15 mouse cellular contexts compared by ENCODE assay signal in the genomic region with DNA sequence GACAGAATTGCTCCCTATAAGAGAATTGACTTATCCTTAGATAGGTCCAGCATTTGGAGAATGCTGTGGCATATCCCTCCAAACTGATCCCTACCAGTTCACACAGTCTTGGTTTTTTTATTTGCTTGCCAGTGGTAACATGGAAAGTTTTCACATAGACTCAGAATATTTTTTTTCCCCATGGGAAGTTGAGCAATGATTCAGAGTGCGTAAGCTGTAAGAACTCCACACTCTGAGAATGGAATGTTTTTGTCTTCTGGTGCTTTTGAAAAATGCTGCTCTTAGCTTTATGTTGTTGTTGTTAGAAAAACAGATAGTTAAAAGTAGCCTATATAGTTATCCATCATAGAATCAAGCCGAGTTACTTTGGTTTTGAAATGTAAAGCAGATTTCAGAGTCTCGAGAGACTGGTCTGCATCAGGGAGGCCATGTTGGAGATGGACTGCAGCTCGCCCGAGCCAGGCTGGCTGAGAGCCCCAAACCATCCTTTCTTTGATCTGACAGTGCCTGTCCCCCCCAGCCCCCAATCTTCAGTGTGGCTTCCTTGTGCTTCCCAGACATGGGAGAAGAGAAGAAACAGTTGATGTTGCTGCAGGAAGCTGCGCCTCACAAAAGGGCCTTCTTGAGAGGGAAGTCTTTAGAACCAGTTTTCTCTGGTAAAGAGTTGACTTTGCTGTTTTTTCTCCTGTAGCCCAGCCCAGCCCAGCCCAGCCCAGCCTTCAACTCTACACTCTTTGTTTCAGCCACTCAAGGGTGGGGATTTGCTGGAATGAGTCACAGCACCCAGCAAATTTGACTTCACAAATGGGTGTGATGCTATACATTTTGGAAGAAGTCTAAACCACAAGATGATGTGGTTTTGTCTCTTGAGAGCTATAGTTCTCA. TPM values are rescaled to one million over a fixed set of nuclear protein-coding genes. Genes with fewer than 3 reads are reported as not detected.
A peak's percentile ranks its signal among the peaks of the same experiment; 100 is the strongest.
DNase-seq lines count a peak whose midpoint lies in the region; ATAC-seq and TF ChIP-seq lines count a peak whose summit lies in the region.
"Had no signal": no experiment of that assay in that cellular context is flagged by ENCODE, and none has a peak within 500 bp of the region (broad histone marks: within the 10 kb centered on the region; RNA-seq: fewer than 3 reads in every experiment).

No protein-coding gene starts in this region.

- WGBS in embryonic facial prominence, embryonic 13.5 days: 51% methylated on average over 6 of the region's 6 CpGs
- WGBS in embryonic facial prominence, embryonic 10.5 days: 79% methylated on average over 6 of the region's 6 CpGs
- 64% methylated on average over 6 of the region's 6 CpGs for WGBS in limb, embryonic 15.5 days

- no peak for DNase-seq in embryonic facial prominence, embryonic 10.5 days (ENCODE audit: low spot score)
- no peak for DNase-seq in layer of hippocampus, adult 2 months (ENCODE audit: low spot score in 2 of 2)
- DNase-seq in layer of hippocampus, postnatal 36 days: no peak
- no peak for DNase-seq in left cerebral cortex, adult 9 months (ENCODE audit: low spot score in 2 of 2)
- no peak for DNase-seq in right cerebral cortex, postnatal 14 days
- DNase-seq: adrenal gland, postnatal 10 days; cerebellum, postnatal 36 days; kidney, adult 8-10 months; right cerebral cortex, adult 18-20 months had no signal

- no peak overlapping the region for H3K9ac ChIP-seq in embryonic facial prominence, embryonic 13.5 days
- no peak overlapping the region for H3K9ac ChIP-seq in ES-Bruce4 (ENCODE audit: low read depth, poor library complexity, severe bottlenecking)
- no peak overlapping the region for H3K9ac ChIP-seq in limb, embryonic 15.5 days
- H3K9ac ChIP-seq: forebrain, embryonic 15.5 days; limb, embryonic 12.5 days; midbrain, embryonic 13.5 days had no signal

- H3K27me3 ChIP-seq in embryonic facial prominence, embryonic 13.5 days: no peaks in the 10 kb centered on the region
- 0 out of 2 replicates have a peak, but pooled peaks cover 6% of the 10 kb centered on the region for H3K27me3 ChIP-seq in embryonic facial prominence, embryonic 10.5 days (replicated peaks; ENCODE audit: low read depth, poor library complexity, severe bottlenecking)
- H3K27me3 ChIP-seq in ES-Bruce4 (ENCODE audit: control insufficient read depth, insufficient read depth, low read length, poor library complexity, severe bottlenecking): no peaks in the 10 kb centered on the region
- H3K27me3 ChIP-seq in limb, embryonic 15.5 days: no peaks in the 10 kb centered on the region
- H3K27me3 ChIP-seq: forebrain, embryonic 15.5 days; limb, embryonic 12.5 days had no signal

- peaks cover 32% of the 10 kb centered on the region for H3K36me3 ChIP-seq in embryonic facial prominence, embryonic 13.5 days
- H3K36me3 ChIP-seq in embryonic facial prominence, embryonic 10.5 days (replicated peaks): peaks cover 42% of the 10 kb centered on the region
- peaks cover 13% of the 10 kb centered on the region for H3K36me3 ChIP-seq in ES-Bruce4 (ENCODE audit: control insufficient read depth, insufficient read depth, low read length, poor library complexity, severe bottlenecking)
- peaks cover 30% of the 10 kb centered on the region for H3K36me3 ChIP-seq in limb, embryonic 15.5 days

- H3K27ac ChIP-seq in embryonic facial prominence, embryonic 13.5 days: peak overlapping the region; percentile 83
- H3K27ac ChIP-seq in embryonic facial prominence, embryonic 10.5 days (replicated peaks): no peak overlapping the region
- H3K27ac ChIP-seq in layer of hippocampus, adult 2 months: peak overlapping the region; percentile 72
- H3K27ac ChIP-seq in ES-Bruce4 (ENCODE audit: insufficient read depth, low read length): 0 out of 2 replicates have a peak overlapping the region, but pooled peaks have one; percentile 12
- peak overlapping the region; percentile 66 for H3K27ac ChIP-seq in limb, embryonic 15.5 days
- H3K27ac ChIP-seq: limb, embryonic 12.5 days; midbrain, embryonic 13.5 days had no signal

- H3K4me1 ChIP-seq in embryonic facial prominence, embryonic 13.5 days: peaks cover 24% of the 10 kb centered on the region
- H3K4me1 ChIP-seq in embryonic facial prominence, embryonic 10.5 days: no peaks in the 10 kb centered on the region
- H3K4me1 ChIP-seq in ES-Bruce4 (ENCODE audit: control insufficient read depth, insufficient read depth, low read length): no peaks in the 10 kb centered on the region
- H3K4me1 ChIP-seq in limb, embryonic 15.5 days: peaks cover 13% of the 10 kb centered on the region
- H3K4me1 ChIP-seq: forebrain, embryonic 15.5 days; midbrain, embryonic 13.5 days had no signal

- H3K4me3 ChIP-seq in embryonic facial prominence, embryonic 13.5 days: no peak overlapping the region
- no peak overlapping the region for H3K4me3 ChIP-seq in embryonic facial prominence, embryonic 10.5 days
- H3K4me3 ChIP-seq in layer of hippocampus, adult 2 months: no peak overlapping the region
- H3K4me3 ChIP-seq in ES-Bruce4 (ENCODE audit: low read depth, low read length): no peak overlapping the region
- no peak overlapping the region for H3K4me3 ChIP-seq in limb, embryonic 15.5 days
- H3K4me3 ChIP-seq: forebrain, embryonic 15.5 days; limb, embryonic 12.5 days; midbrain, embryonic 13.5 days had no signal

- no peaks in the 10 kb centered on the region for H3K9me3 ChIP-seq in embryonic facial prominence, embryonic 13.5 days
- H3K9me3 ChIP-seq in embryonic facial prominence, embryonic 10.5 days: no peaks in the 10 kb centered on the region
- H3K9me3 ChIP-seq in ES-Bruce4 (replicated peaks; ENCODE audit: control insufficient read depth, insufficient read depth, low read length, poor library complexity, severe bottlenecking): no peaks in the 10 kb centered on the region
- H3K9me3 ChIP-seq in limb, embryonic 15.5 days: no peaks in the 10 kb centered on the region
- H3K9me3 ChIP-seq: forebrain, embryonic 15.5 days; limb, embryonic 12.5 days; midbrain, embryonic 13.5 days had no signal

- TF ChIP-seq POLR2A in ES-Bruce4 (IDR thresholded peaks at IDR 0.05; ENCODE audit: insufficient read depth, low read length): no peak

- TF ChIP-seq EP300 in ES-Bruce4 (IDR thresholded peaks at IDR 0.05; ENCODE audit: insufficient read depth, low read depth, low read length): no peak

- ATAC-seq in embryonic facial prominence, embryonic 13.5 days (ENCODE audit: insufficient number of reproducible peaks, insufficient read depth, low FRiP score, low TSS enrichment, low read depth): no peak
- no peak for ATAC-seq in limb, embryonic 15.5 days (ENCODE audit: insufficient number of reproducible peaks, low FRiP score, low TSS enrichment, low read depth)

- no peak for TF ChIP-seq CTCF in layer of hippocampus, adult 2 months (conservative IDR thresholded peaks at IDR 0.05)
- no peak for TF ChIP-seq CTCF in ES-Bruce4 (IDR thresholded peaks at IDR 0.05; ENCODE audit: low read depth, low read length)

- H3K4me2 ChIP-seq in embryonic facial prominence, embryonic 13.5 days: no peak overlapping the region
- H3K4me2 ChIP-seq in limb, embryonic 15.5 days: no peak overlapping the region
- H3K4me2 ChIP-seq: forebrain, embryonic 15.5 days; limb, embryonic 12.5 days; midbrain, embryonic 13.5 days had no signal

RNA-seq across cellular contexts. Expression of a gene that starts 22.2 kb away (rescaled TPM):
- polyA plus RNA-seq in embryonic facial prominence, embryonic 13.5 days (2015; fragmentation: Nextera tagmentation; extraction: Ambion mirVana): 324 and 370 TPM in 2 replicates
- polyA plus RNA-seq in embryonic facial prominence, embryonic 10.5 days (2016; fragmentation: Nextera tagmentation; extraction: Ambion mirVana): 328 and 349 TPM in 2 replicates
- total RNA-seq in layer of hippocampus, adult 2 months (2021): 100 to 1,000 TPM; 522 to 554 TPM
- 100 to 1,000 TPM; 533 to 590 TPM for total RNA-seq in layer of hippocampus, postnatal 36 days (2021)
- 91.8 and 98.3 TPM in 2 replicates for polyA plus RNA-seq in ES-Bruce4 (2011; ENCODE audit: insufficient read depth, insufficient read length, low read depth, missing spikeins)
- 309 and 355 TPM in 2 replicates for polyA plus RNA-seq in limb, embryonic 15.5 days (2015; fragmentation: Nextera tagmentation; extraction: Ambion mirVana)

RNA-seq across cellular contexts. Expression of a gene that starts 50.7 kb away (rescaled TPM):
- 4.8 and 5.1 TPM in 2 replicates for polyA plus RNA-seq in embryonic facial prominence, embryonic 13.5 days (2015; fragmentation: Nextera tagmentation; extraction: Ambion mirVana)
- 0.69 and 1.1 TPM in 2 replicates for polyA plus RNA-seq in embryonic facial prominence, embryonic 10.5 days (2016; fragmentation: Nextera tagmentation; extraction: Ambion mirVana)
- total RNA-seq in layer of hippocampus, adult 2 months (2021): 10 to 100 TPM; 13.6 to 16.1 TPM
- total RNA-seq in layer of hippocampus, postnatal 36 days (2021): 10 to 100 TPM; 13.7 to 14.6 TPM
- 0.35 TPM in 1 of 2 replicates, not detected in the other for polyA plus RNA-seq in ES-Bruce4 (2011; ENCODE audit: insufficient read depth, insufficient read length, low read depth, missing spikeins)
- 7.2 and 8.2 TPM in 2 replicates for polyA plus RNA-seq in limb, embryonic 15.5 days (2015; fragmentation: Nextera tagmentation; extraction: Ambion mirVana)

RNA-seq across cellular contexts. Expression of a gene that starts 59.6 kb away (rescaled TPM):
- 53.5 and 55.5 TPM in 2 replicates for polyA plus RNA-seq in embryonic facial prominence, embryonic 13.5 days (2015; fragmentation: Nextera tagmentation; extraction: Ambion mirVana)
- 20.7 and 25.3 TPM in 2 replicates for polyA plus RNA-seq in embryonic facial prominence, embryonic 10.5 days (2016; fragmentation: Nextera tagmentation; extraction: Ambion mirVana)
- total RNA-seq in layer of hippocampus, adult 2 months (2021): 10 to 100 TPM; 21.6 to 22.2 TPM
- 10 to 100 TPM; 22.4 to 23.5 TPM for total RNA-seq in layer of hippocampus, postnatal 36 days (2021)
- polyA plus RNA-seq in ES-Bruce4 (2011; ENCODE audit: insufficient read depth, insufficient read length, low read depth, missing spikeins): 26.9 and 27.7 TPM in 2 replicates
- polyA plus RNA-seq in limb, embryonic 15.5 days (2015; fragmentation: Nextera tagmentation; extraction: Ambion mirVana): 64.6 and 67.4 TPM in 2 replicates
